Mouse (Mus musculus): ENCODE results near the gene Immp2l.

DNA sequence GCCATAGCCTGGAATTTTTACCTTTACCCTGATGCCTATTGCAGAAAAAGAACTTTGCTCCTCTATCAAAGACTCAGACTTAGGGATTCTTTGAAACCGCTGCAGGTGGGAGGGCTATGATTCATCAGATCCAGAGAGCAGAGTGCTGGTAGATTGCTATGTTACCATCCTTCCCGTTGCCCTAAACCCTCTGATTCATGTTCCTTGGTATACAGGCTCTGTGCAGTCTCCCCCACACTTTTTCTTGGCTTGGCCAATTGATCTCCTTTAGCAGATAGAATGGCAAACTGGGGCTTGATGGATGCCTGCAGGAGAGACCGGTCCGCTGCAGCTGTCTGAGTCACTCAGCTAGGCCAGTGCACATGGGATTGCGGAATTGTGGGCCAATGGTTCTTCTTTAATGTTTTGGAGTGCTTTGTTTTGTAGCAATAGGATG is 66.1 kb downstream of the Immp2l start:
- TF ChIP-seq CTCF (IDR thresholded peaks at IDR 0.05; ENCODE audit: extremely low read depth, insufficient read length, insufficient replicate concordance, low read depth, low read length), result no peak
- no peak for TF ChIP-seq POLR2A (IDR thresholded peaks at IDR 0.05; ENCODE audit: low read depth, low read length)

Data from small intestine, adult 2 months (tissue).